Mouse (Mus musculus) C2C12 (cell line): ENCODE measurements around the gene Gng8.

Experiments
- CEBPB ChIP-seq: IDR thresholded peaks from one replicate; pipeline ENCODE4 v1.6.1; 2011; ENCODE audit warnings: low read depth, mild to moderate bottlenecking, control low read depth, moderate library complexity
- CTCF ChIP-seq: IDR thresholded peaks from one replicate; pipeline ENCODE4 v1.5.1; 2011; ENCODE audit not compliant: control insufficient read depth, insufficient read depth, insufficient read length
- FOSL1 ChIP-seq: IDR thresholded peaks from one replicate; pipeline ENCODE4 v1.8.0; 2011; ENCODE audit warnings: mild to moderate bottlenecking, low read length; ENCODE audit not compliant: poor library complexity, insufficient read depth, severe bottlenecking
- MAX ChIP-seq: IDR thresholded peaks from one replicate; pipeline ENCODE4 v1.6.1; 2011; ENCODE audit warnings: mild to moderate bottlenecking, control low read depth
- MYOD1 ChIP-seq: IDR thresholded peaks from one replicate; pipeline ENCODE4 v1.6.1; 2011; ENCODE audit warnings: low read depth; ENCODE audit not compliant: control insufficient read depth, insufficient read length
- MYOG ChIP-seq: IDR thresholded peaks from one replicate; pipeline ENCODE4 v1.6.1; 2011; ENCODE audit not compliant: control insufficient read depth, insufficient read length; ENCODE audit errors: extremely low read depth
- USF1 ChIP-seq: IDR thresholded peaks from one replicate; pipeline ENCODE4 v1.6.1; 2011; ENCODE audit warnings: low read depth, mild to moderate bottlenecking, control low read depth, moderate library complexity

DNA sequence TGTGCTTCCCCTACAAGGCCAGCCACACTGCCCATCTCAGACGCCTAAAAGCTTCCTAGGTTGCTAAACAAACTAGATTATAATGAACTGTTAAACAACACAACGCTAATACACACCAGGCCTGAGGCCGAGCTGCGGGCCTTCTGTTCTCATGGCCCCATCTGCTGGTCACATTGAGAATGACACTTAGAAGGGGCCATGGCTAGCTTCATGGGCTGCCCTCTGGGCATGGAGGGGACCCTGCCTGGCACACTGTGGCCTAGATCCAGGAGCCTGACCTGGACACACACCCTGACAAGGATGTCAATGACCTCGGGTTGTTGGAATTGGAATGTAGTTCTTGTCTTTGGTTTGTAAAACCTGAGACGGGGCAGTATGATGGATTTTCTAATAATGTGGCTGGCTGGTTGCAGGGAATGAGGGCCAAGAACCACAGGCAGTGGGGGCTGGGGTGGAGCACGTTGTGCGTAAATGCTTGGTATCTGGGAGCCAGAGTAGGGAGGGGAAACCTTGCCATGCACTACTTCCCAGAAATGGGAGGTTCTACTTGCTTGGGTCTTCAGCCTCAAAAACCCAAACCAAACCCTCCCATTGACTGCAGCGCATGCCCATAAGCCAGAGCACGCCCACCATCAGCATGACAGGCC is 22.3 kb downstream of the Gng8 start:
- TF ChIP-seq CTCF (peak; percentile 58), USF1 (no peak), MYOG (no peak), MAX (no peak), CEBPB (no peak), MYOD1 (no peak), FOSL1 (no peak)
